ENCODE assay signal across 23 mouse cellular contexts in the genomic region with DNA sequence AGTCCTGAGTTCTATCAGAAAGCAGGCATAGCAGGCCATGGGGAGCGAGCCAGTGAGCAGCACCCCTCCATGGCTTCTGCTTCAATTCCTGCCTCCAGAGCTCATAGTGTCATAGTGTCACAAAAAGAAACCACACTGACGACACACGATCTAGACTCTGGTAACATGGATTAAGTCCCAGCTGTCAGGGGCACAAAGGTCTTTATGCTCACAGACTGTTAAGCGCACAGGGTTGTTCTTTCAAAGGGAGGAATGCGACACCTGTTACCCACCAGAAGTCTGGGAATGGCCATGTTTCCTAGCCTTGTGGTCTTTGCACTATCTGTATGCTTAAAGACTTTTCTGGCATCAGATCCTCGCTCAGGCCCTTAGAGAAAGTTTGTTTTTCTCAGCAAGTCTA. TPM values are rescaled to one million over a fixed set of nuclear protein-coding genes. Genes with fewer than 3 reads are reported as not detected.
"Had no signal": no experiment of that assay in that cellular context is flagged by ENCODE, and none has a peak within 500 bp of the region (broad histone marks: within the 10 kb centered on the region; RNA-seq: fewer than 3 reads in every experiment).

No protein-coding gene starts in this region.

- H3K9me3 ChIP-seq: liver, embryonic 12.5 days; liver, embryonic 15.5 days; lung, embryonic 15.5 days; midbrain, embryonic 12.5 days; midbrain, embryonic 15.5 days; neural tube, embryonic 13.5 days had no signal

- H3K4me1 ChIP-seq: liver, embryonic 12.5 days; liver, embryonic 15.5 days; lung, embryonic 15.5 days; megakaryocyte, embryonic 14.5 days; midbrain, embryonic 12.5 days; midbrain, embryonic 15.5 days; neural tube, embryonic 13.5 days had no signal

- H3K9ac ChIP-seq: liver, embryonic 12.5 days; liver, embryonic 15.5 days; lung, embryonic 15.5 days; midbrain, embryonic 12.5 days; midbrain, embryonic 15.5 days; neural tube, embryonic 13.5 days had no signal

- DNase-seq: kidney, adult 2 months; kidney, postnatal 25 days; layer of hippocampus, adult 9-11 months; liver; lung, adult 18-20 months; lung, postnatal 10 days; lung, postnatal 36 days; retina, postnatal 1 day; thymus, postnatal 25 days had no signal

- H3K27me3 ChIP-seq: liver, embryonic 12.5 days; liver, embryonic 15.5 days; lung, embryonic 15.5 days; midbrain, embryonic 12.5 days; midbrain, embryonic 15.5 days; neural tube, embryonic 13.5 days had no signal

- H3K4me2 ChIP-seq: liver, embryonic 12.5 days; liver, embryonic 15.5 days; lung, embryonic 15.5 days; midbrain, embryonic 12.5 days; midbrain, embryonic 15.5 days; neural tube, embryonic 13.5 days had no signal

- H3K27ac ChIP-seq: kidney, postnatal 0 days; layer of hippocampus, adult 2 months; liver, embryonic 12.5 days; liver, embryonic 15.5 days; lung, embryonic 15.5 days; midbrain, embryonic 12.5 days; midbrain, embryonic 15.5 days; neural tube, embryonic 13.5 days had no signal

- H3K36me3 ChIP-seq: liver, embryonic 12.5 days; liver, embryonic 15.5 days; lung, embryonic 15.5 days; midbrain, embryonic 12.5 days; midbrain, embryonic 15.5 days; neural tube, embryonic 13.5 days had no signal

- ATAC-seq: intestine, postnatal 0 days; liver, embryonic 12.5 days; midbrain, embryonic 15.5 days had no signal

- H3K4me3 ChIP-seq: layer of hippocampus, adult 2 months; liver, embryonic 12.5 days; liver, embryonic 15.5 days; lung, embryonic 15.5 days; megakaryocyte, embryonic 14.5 days; midbrain, embryonic 12.5 days; midbrain, embryonic 15.5 days; neural tube, embryonic 13.5 days had no signal

RNA-seq across cellular contexts. Expression of a gene that starts 15.3 kb away (rescaled TPM):
- total RNA-seq: neutrophil, adult 5-6 weeks had no signal
- polyA plus RNA-seq: kidney, adult 2 months; limb, embryonic 11.5 days; spleen, adult 2 months; testis, adult 2 months had no signal
